Mouse (Mus musculus) layer of hippocampus, postnatal 10 days (tissue): ENCODE results near the gene Folr1. TPM values are rescaled to one million over a fixed set of nuclear protein-coding genes. Genes with fewer than 3 reads are reported as not detected.

Experiments
- DNase-seq, 2 experiments: peaks; one replicate each; pipeline ENCODE4 v3.0.0; 2021; ENCODE audit warnings: low spot score in 2 of 2
- microRNA-seq, 2 experiments: library from miRNA; unstranded; fragments of <30 nt; microRNA quantifications; one replicate each; pipeline ENCODE4 v1.2.0; 2021
- total RNA-seq, 2 experiments: library from RNA; stranded (reverse); gene quantifications; 2 replicates each; pipeline ENCODE4 v1.2.3; 2021

Gene Folr1
- total RNA-seq, 2 experiments from 2014 or later = 1.3 to 17.2 TPM

DNA sequence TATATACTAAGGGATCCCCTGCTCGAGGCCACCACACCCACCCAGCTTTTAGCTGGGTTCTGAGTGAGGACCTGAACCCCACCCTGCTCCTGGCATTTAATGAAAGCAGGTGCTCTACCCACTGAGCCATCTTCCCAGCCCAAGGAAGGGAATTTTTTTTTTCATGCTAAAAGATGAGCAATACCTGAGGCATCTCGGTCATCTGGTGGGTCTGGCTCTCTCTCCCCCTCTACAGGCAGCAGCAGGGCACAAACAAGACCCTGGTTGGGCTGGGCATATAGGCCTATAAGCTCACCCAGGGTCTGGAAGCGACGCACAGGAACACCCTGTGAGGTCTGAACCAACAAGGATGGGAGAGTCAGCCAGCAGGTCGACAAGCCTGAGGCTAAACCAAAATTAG lies 37.2 kb downstream of the Folr1 start:
- no peak for DNase-seq

GRCm38 (mm10) chr7:101832372-101832771 lies 38.2 kb downstream of the Folr1 start:
- DNase-seq = no peak

DNA sequence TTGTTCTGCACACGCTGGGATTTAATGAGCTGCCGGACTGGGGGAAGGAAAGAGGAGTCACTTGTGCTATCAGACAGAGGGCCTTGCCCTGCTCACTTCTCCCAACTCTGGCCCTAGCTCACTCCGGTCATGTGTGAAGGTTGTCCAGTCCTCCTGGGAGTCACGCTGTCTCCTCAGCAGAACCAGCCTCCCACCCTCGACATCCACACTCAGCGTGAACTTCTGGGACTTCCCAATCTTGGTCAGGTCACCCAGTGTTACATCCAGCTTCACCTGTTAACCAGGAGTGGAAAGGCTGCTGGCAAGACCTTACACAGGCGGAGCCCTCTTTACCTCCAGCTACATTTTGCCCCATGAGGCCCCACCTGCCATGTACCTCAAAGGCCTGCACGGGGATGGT lies 39.2 kb downstream of the Folr1 start:
- DNase-seq = no peak

GRCm38 (mm10) chr7:101830373-101830772 lies 40.2 kb downstream of the Folr1 start:
- no peak for DNase-seq

- DNase-seq = no peak
These were observed 46.6 kb downstream of the Folr1 start for GRCm38 (mm10) chr7:101823758-101824630.

DNA sequence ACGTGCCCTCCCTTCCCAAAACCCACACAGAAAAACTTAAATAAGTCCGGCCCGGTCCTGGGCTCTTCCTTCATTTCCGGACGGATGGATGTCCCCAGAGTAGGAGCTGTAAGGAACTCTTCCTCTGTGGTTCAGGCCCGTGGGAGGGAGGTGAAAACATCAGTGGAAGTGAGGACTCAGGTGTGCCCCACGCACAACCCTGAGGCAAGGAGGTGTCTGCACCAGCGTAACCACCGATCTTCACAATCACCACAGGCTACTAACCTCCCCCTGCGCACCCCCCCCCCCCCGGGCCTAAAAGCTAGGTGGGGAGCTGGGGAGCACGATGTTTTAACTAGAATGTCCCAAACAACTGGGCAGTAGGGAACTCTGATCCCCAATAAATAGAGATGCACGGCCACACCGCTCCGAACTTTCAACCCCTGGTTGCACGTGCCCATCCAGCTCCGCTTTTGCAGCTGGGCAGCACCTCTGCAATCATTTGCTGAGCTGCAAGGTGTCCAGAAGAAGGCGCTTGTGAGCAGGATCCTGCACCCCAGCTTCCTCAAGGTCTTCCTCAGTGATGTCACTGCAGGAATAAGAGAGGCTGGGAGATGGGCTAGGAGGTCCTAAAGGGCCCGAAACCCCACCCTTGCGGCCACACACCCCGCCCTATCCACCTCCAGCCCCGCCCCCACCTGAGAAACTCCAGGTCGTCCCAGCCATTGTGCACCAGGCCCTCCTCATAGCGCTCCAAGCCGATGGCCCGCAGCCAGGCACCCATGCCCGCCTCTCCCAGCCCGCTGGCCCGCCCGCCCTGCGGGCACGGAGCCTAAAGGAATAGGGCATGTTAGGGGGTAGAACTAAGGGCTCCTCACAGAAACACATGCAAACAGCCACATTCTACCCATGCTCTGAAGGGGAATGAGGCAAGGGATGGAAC lies 47.5 kb downstream of the Folr1 start:
- no peak for DNase-seq

GRCm38 (mm10) chr7:101821571-101822501 lies 48.8 kb downstream of the Folr1 start:
- DNase-seq = peak in 1 of 2 experiments; percentile 57

- DNase-seq = peak in 1 of 2 experiments; percentile 11
These were observed 50.1 kb downstream of the Folr1 start for GRCm38 (mm10) chr7:101820295-101821030.

GRCm38 (mm10) chr7:101817861-101818401 lies 52.7 kb downstream of the Folr1 start, which contains the start of gene Phox2a:
Gene Phox2a (plus strand): TSS chr7:101818313.
- DNase-seq = no peak

Small RNAs within 50 kb of the gene (microRNA-seq; reads per million reads assigned to microRNA genes)
- 0 reads per million in 2 experiments for gene Gm22655

Other genes with a start within 250 kb of the Folr1 start
- 10 to 100 TPM; 42.8 to 47.1 TPM for gene Clpb, start 207.2 kb downstream of the Folr1 start, total RNA-seq
- gene Phox2a, start 52.5 kb downstream of the Folr1 start, total RNA-seq = not detected
- 10 to 100 TPM; 24.0 to 26.3 TPM for gene Inppl1, start 32.6 kb downstream of the Folr1 start, total RNA-seq
- 1 to 10 TPM; 1.2 to 1.3 TPM for gene Folr2, start 13.6 kb downstream of the Folr1 start, total RNA-seq
- 10 to 100 TPM; 31.8 to 34.3 TPM for gene Anapc15, start 7.1 kb downstream of the Folr1 start, total RNA-seq
- 10 to 100 TPM; 98.0 to 98.3 TPM for gene Lamtor1, start 35.1 kb upstream of the Folr1 start, total RNA-seq
- gene Tomt, start 35.6 kb upstream of the Folr1 start, total RNA-seq = under 1 TPM in 1 of 2 experiments, not detected in 1; 0.11 TPM
- gene Lrrc51, start 63.1 kb upstream of the Folr1 start, total RNA-seq = 1 to 10 TPM; 5.2 to 6.5 TPM
- 10 to 100 TPM; 64.7 to 71.6 TPM for gene Numa1, start 63.3 kb upstream of the Folr1 start, total RNA-seq
- gene Il18bp, start 147.9 kb upstream of the Folr1 start, total RNA-seq = 10 to 100 TPM; 11.1 to 11.9 TPM
- 10 to 100 TPM; 44.6 to 45.4 TPM for gene Rnf121, start 194.7 kb upstream of the Folr1 start, total RNA-seq
- gene Xndc1, start 194.7 kb upstream of the Folr1 start, total RNA-seq = 10 to 100 TPM; 23.2 to 23.6 TPM
- 1 to 10 TPM; 1.5 to 1.9 TPM for gene Xntrpc, start 194.9 kb upstream of the Folr1 start, total RNA-seq
- 1 to 10 TPM in 1 of 2 experiments, under 1 TPM in 1; 0.36 to 1.5 TPM for gene Trpc2, start 212.3 kb upstream of the Folr1 start, total RNA-seq
- gene Art1, start 231.0 kb upstream of the Folr1 start, total RNA-seq = not detected
- gene Art5, start 238.7 kb upstream of the Folr1 start, total RNA-seq = not detected
- gene Chrna10, start 246.0 kb upstream of the Folr1 start, total RNA-seq = not detected